Mouse (Mus musculus): ENCODE measurements around the gene Vapb. TPM values are rescaled to one million over a fixed set of nuclear protein-coding genes. Genes with fewer than 3 reads are reported as not detected.
A peak's percentile ranks its signal among the peaks of the same experiment; 100 is the strongest.

Gene Vapb
- polyA plus RNA-seq, 1 experiment from 2014 or later = 13.8 TPM

DNA sequence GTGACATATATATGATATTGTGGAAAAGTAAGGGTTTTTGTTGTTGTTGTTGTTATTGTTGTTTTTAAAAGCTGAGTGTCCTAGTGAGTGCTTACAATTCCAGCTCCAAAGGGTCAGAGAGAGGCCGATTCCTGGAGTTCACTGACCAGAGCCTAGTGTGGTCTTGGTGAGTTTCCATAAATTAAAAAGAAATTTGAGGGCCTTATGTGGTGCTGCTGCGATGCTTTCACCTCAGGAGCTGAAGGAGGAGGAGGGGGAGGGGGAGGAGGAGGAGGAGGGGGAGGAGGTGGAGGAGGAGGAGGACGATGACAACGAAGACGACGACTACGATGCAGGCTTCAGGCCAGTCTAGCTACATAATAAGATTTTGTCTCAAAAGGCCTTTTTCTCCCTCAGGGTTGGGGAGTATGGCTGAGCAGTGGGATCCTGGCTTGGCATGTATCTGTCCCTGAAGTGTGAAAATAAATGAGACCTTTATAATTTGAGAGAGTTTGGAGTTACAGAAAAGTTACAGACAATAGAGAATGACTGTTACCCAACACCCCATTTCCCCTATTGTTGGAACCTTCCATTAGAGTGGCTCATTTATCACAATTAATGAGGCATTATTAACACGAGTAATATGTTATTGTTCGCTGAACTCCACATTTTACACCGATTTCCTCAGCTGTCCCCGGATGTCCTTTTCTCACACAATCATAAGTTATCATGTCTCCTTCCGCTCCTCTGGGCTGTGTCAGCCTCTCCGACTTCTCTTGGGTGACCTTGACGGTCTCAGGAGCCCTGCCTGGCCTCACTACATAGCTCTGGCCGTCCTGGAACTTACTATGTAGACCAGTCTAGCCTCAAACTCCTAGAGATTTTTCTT lies 12.1 kb upstream of the Vapb start:
- DNase-seq (ENCODE audit: low spot score, missing footprints) = peak; percentile 49

DNA sequence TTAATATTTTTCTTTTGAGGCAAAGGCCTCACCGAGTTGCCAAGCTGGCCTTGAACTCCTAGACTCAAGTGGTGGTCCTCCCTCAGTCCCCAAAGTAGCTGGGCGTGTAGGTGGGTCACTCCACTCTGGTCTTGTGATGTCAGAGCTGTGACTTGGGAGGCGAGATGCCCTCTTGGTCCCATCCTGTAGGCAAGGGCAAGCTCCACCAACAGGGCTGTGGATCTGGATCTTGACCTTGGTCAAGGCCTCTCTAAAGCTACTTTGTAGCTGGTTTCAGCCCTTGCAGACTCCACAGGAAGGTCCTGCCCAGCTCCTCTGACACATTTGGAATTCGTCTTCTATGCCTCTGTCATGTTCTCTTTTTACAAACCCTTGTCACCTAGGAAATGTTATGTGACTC lies 11.5 kb upstream of the Vapb start:
- H3K36me3 ChIP-seq (ENCODE audit: control insufficient read depth, insufficient read depth, low read length) = no peaks in the 10 kb centered on the region
- H3K27me3 ChIP-seq (ENCODE audit: control insufficient read depth, insufficient read depth, low read length) = no peaks in the 10 kb centered on the region
- no peak for ATAC-seq (ENCODE audit: low FRiP score)
- H3K9me3 ChIP-seq (ENCODE audit: control insufficient read depth, low read length) = no peaks in the 10 kb centered on the region
- no peak overlapping the region for H3K4me3 ChIP-seq (ENCODE audit: low read depth, low read length)
- no peak for DNase-seq (ENCODE audit: low spot score, missing footprints)
- no peak overlapping the region for H3K4me2 ChIP-seq
- H3K9ac ChIP-seq (ENCODE audit: low read length) = no peak overlapping the region
- H3K27ac ChIP-seq (ENCODE audit: low read depth, low read length) = no peak overlapping the region
- WGBS = 86% methylated on average over 4 of the region's 4 CpGs
- H3K4me1 ChIP-seq (ENCODE audit: control insufficient read depth, insufficient read depth, low read length) = 0 out of 2 replicates have a peak, but pooled peaks cover 4% of the 10 kb centered on the region

More for the DNA sequence above, 12.1 kb upstream of the Vapb start:
- WGBS = 82% methylated on average over 15 of the region's 15 CpGs
- no peaks in the 10 kb centered on the region for H3K9me3 ChIP-seq (ENCODE audit: control insufficient read depth, low read length)
- H3K27ac ChIP-seq (ENCODE audit: low read depth, low read length) = no peak overlapping the region
- no peaks in the 10 kb centered on the region for H3K4me1 ChIP-seq (ENCODE audit: control insufficient read depth, insufficient read depth, low read length)
- H3K4me2 ChIP-seq = no peak overlapping the region
- H3K4me3 ChIP-seq (ENCODE audit: low read depth, low read length) = no peak overlapping the region
- no peaks in the 10 kb centered on the region for H3K36me3 ChIP-seq (ENCODE audit: control insufficient read depth, insufficient read depth, low read length)
- ATAC-seq (ENCODE audit: low FRiP score) = no peak
- no peaks in the 10 kb centered on the region for H3K27me3 ChIP-seq (ENCODE audit: control insufficient read depth, insufficient read depth, low read length)
- H3K9ac ChIP-seq (ENCODE audit: low read length) = no peak overlapping the region

DNA sequence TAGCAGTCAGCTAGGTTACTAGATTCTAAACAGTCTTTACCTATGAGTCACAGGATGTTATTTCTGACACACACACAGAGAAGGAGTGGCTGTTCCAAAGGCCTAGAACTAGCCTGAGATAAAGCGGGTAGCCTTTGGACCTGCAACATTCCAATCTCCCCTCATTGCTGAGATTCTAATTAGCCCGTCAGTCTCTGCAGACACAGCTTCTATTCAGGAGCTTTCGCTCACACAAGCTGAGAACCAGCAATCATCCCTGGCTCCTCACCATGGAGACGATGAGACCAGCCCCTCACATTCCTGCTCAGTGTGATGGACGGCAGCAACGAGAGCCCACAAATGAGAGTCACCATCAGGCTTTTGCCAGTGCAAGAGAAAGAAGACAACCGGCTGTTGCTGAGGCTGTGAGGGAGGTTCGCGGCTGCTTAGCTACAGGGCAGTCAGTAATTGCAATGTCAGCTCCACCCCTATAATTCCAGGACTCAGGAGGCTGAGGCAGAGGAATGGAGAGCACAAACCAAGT lies 6.8 kb upstream of the Vapb start:
- Histone ChIP-seq H3K4me3 (ENCODE audit: low read depth, low read length) (no peak overlapping the region), H3K9ac (ENCODE audit: low read length) (0 out of 2 replicates have a peak overlapping the region, but pooled peaks have one; percentile 24), H3K4me2 (no peak overlapping the region), H3K27ac (ENCODE audit: low read depth, low read length) (no peak overlapping the region), H3K4me1 (ENCODE audit: control insufficient read depth, insufficient read depth, low read length) (peaks cover 4% of the 10 kb centered on the region; the same call in 1 of the 2 replicates), H3K27me3 (ENCODE audit: control insufficient read depth, insufficient read depth, low read length) (no peaks in the 10 kb centered on the region), H3K9me3 (ENCODE audit: control insufficient read depth, low read length) (no peaks in the 10 kb centered on the region), H3K36me3 (ENCODE audit: control insufficient read depth, insufficient read depth, low read length) (no peaks in the 10 kb centered on the region)
- 4% methylated on average over 9 of the region's 9 CpGs for WGBS
- DNase-seq (ENCODE audit: low spot score, missing footprints) (peak; percentile 86), ATAC-seq (ENCODE audit: low FRiP score) (peak; percentile 88)

DNA sequence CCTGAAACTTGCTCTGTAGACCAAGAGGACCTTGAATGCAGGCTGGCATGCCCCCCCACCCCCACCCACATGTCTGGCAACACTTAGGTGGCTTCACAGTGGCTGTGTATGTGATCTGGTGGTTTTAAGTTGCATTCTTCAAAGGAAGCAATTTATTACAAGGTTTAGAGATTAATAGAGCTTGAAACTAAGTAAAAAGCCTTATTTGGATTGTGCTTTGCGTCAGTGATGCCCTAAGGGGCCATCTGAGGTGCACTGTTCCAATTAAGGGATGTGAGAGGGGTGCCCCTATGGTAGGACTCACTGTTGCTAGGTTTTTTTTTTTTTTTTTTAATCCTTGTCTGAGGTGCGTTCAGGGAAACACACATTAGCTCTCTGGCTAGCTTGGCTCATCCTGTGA lies 2.9 kb upstream of the Vapb start:
- H3K9me3 ChIP-seq (ENCODE audit: control insufficient read depth, low read length) = no peaks in the 10 kb centered on the region
- no peak for DNase-seq (ENCODE audit: low spot score, missing footprints)
- H3K4me3 ChIP-seq (ENCODE audit: low read depth, low read length) = no peak overlapping the region
- H3K36me3 ChIP-seq (ENCODE audit: control insufficient read depth, insufficient read depth, low read length) = no peaks in the 10 kb centered on the region
- H3K9ac ChIP-seq (ENCODE audit: low read length) = no peak overlapping the region
- H3K27me3 ChIP-seq (ENCODE audit: control insufficient read depth, insufficient read depth, low read length) = no peaks in the 10 kb centered on the region
- no peak for ATAC-seq (ENCODE audit: low FRiP score)
- WGBS = 81% methylated on average over 2 of the region's 2 CpGs
- H3K4me2 ChIP-seq = no peak overlapping the region
- H3K27ac ChIP-seq (ENCODE audit: low read depth, low read length) = no peak overlapping the region
- H3K4me1 ChIP-seq (ENCODE audit: control insufficient read depth, insufficient read depth, low read length) = peaks cover 12% of the 10 kb centered on the region

DNA sequence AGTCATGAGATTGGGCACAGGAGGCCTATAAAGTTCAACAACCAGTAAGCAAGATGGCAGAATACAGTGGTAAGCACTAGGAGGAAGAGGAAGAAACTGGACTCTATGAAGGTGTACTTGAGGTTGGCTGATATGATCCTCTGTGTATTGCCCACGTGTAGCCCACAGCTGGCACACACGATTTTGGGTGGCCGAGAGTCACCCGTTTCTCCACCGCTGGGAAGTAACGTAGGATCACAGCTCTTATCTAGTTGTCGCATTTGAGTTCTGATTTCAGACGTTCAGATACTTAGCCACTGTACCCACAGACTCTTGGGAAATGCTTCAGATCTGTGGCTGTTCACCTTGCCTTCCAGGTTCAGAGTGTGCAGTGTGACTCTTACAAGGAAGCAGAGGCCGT lies 921 bp downstream of the Vapb start:
- H3K4me2 ChIP-seq = peak overlapping the region; percentile 72
- H3K4me1 ChIP-seq (ENCODE audit: control insufficient read depth, insufficient read depth, low read length) = peaks cover 8% of the 10 kb centered on the region
- peak overlapping the region; percentile 85 for H3K9ac ChIP-seq (ENCODE audit: low read length)
- DNase-seq (ENCODE audit: low spot score, missing footprints) (peak; percentile 77), ATAC-seq (ENCODE audit: low FRiP score) (no peak)
- 85% methylated on average over 9 of the region's 9 CpGs for WGBS
- peak overlapping the region; percentile 84 for H3K4me3 ChIP-seq (ENCODE audit: low read depth, low read length)
- H3K36me3 ChIP-seq (ENCODE audit: control insufficient read depth, insufficient read depth, low read length) = no peaks in the 10 kb centered on the region
- no peaks in the 10 kb centered on the region for H3K9me3 ChIP-seq (ENCODE audit: control insufficient read depth, low read length)
- H3K27me3 ChIP-seq (ENCODE audit: control insufficient read depth, insufficient read depth, low read length) = no peaks in the 10 kb centered on the region
- no peak overlapping the region for H3K27ac ChIP-seq (ENCODE audit: low read depth, low read length)

DNA sequence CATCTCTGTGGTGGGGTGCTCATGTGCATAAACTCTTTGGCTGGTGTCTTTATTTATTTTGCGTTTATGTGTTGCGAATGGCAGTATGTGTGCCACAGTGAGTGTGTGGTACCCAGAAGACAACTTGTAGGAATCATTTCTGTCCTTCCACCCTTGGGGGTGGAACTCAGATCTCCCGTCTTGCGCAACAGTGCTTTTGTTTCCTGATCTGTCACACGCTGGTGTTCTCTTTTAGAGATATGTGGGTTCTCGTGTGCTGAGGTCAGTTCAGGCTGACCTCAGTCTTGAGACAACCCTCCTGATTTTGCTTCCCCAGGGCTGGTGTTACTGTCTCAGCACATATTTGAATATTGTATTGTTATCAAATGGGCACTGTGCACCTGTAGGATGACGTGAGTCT lies 1.8 kb downstream of the Vapb start:
- H3K9me3 ChIP-seq (ENCODE audit: control insufficient read depth, low read length) = no peaks in the 10 kb centered on the region
- WGBS = 93% methylated on average over 7 of the region's 7 CpGs
- no peaks in the 10 kb centered on the region for H3K36me3 ChIP-seq (ENCODE audit: control insufficient read depth, insufficient read depth, low read length)
- peak; percentile 60 for DNase-seq (ENCODE audit: low spot score, missing footprints)
- no peak overlapping the region for H3K4me3 ChIP-seq (ENCODE audit: low read depth, low read length)
- H3K27me3 ChIP-seq (ENCODE audit: control insufficient read depth, insufficient read depth, low read length) = no peaks in the 10 kb centered on the region
- no peak overlapping the region for H3K4me2 ChIP-seq
- no peak for ATAC-seq (ENCODE audit: low FRiP score)
- peaks cover 8% of the 10 kb centered on the region for H3K4me1 ChIP-seq (ENCODE audit: control insufficient read depth, insufficient read depth, low read length)
- no peak overlapping the region for H3K9ac ChIP-seq (ENCODE audit: low read length)
- H3K27ac ChIP-seq (ENCODE audit: low read depth, low read length) = no peak overlapping the region

DNA sequence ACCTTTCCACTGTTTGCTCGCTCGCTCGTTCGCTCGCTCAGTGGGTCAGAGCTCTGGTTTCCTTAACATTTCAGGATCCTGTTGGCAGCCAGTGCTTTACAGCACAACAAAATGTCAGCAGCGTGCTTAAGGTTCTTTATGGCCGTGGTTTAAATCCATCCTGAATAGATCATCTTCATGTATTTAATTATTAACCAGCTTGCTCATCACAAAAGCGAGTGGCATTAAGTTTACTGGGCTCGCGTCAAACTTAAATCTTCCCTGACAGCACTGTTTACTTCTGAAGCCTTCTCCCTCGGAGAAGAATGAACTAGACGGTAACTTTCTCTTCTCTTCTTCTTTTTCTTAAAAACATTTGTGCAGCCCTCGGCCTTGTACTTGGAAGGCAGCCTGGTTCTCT lies 4.8 kb downstream of the Vapb start:
- Histone ChIP-seq H3K4me2 (no peak overlapping the region), H3K4me1 (ENCODE audit: control insufficient read depth, insufficient read depth, low read length) (peaks cover 8% of the 10 kb centered on the region), H3K9ac (ENCODE audit: low read length) (no peak overlapping the region), H3K27me3 (ENCODE audit: control insufficient read depth, insufficient read depth, low read length) (no peaks in the 10 kb centered on the region), H3K36me3 (ENCODE audit: control insufficient read depth, insufficient read depth, low read length) (no peaks in the 10 kb centered on the region), H3K27ac (ENCODE audit: low read depth, low read length) (no peak overlapping the region), H3K9me3 (ENCODE audit: control insufficient read depth, low read length) (no peaks in the 10 kb centered on the region; the same call in 1 of the 2 replicates), H3K4me3 (ENCODE audit: low read depth, low read length) (no peak overlapping the region)
- DNase-seq (ENCODE audit: low spot score, missing footprints) (peak; percentile 41), ATAC-seq (ENCODE audit: low FRiP score) (no peak)
- 90% methylated on average over 13 of the region's 13 CpGs for WGBS

DNA sequence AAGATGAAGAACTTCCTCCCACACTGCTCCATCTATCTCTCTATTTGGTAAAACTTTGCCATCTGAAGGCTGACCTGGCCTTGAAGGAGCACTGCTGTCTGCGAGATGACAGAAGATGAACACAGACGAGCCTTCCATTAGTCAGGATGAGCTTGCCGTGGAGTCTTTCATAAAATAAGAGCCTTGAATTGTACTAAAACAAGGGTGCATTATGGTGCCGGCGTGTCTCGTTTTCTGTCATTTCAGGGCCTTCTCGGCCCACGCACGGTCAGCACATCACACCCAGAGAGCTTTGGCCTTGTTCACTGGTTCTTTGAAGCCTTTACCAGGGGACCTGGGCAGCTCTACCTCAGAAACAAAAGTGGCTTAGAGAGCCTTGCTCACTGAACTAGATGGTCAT lies 5.4 kb downstream of the Vapb start:
- Histone ChIP-seq H3K4me2 (no peak overlapping the region), H3K4me1 (ENCODE audit: control insufficient read depth, insufficient read depth, low read length) (peaks cover 8% of the 10 kb centered on the region), H3K9me3 (ENCODE audit: control insufficient read depth, low read length) (no peaks in the 10 kb centered on the region; the same call in 1 of the 2 replicates)

DNA sequence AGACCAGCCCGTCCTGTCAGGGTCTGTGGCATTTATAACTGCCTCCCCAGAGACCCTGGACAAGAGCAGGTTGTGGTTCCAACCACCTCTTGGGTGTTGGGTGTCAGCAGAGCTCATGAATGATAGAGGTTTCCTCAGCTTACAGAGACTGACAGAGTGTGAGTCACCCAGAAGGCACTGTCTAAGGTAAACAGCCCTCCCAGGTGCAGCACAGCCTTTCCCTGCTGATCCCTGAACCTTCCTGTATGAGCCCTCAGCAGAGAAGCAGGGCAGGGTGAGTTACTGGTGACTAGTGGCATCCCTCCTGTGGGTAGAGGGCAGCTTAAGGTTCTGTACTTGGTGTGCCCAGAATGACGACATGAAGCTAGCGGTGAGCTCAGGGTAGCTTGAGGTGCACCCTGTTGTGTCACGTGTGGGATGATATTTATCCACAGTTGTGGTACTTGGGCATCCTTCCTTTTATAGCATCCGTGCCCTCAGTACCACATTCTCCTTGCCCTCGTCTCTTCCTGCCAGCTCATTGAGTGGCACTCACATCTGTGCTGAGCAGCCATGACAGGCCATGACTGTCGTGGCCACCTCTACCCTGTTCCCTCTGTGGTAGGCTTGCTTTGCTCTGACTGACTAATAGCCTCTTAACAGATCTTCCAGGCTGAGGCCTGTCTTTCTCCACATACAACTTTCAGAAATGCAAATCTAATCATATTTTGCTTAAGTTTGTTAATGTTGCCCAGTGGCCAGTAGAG lies 6.9 kb downstream of the Vapb start:
- Histone ChIP-seq H3K9me3 (ENCODE audit: control insufficient read depth, low read length) (no peaks in the 10 kb centered on the region; the same call in 1 of the 2 replicates), H3K9ac (ENCODE audit: low read length) (no peak overlapping the region), H3K36me3 (ENCODE audit: control insufficient read depth, insufficient read depth, low read length) (no peaks in the 10 kb centered on the region), H3K27me3 (ENCODE audit: control insufficient read depth, insufficient read depth, low read length) (no peaks in the 10 kb centered on the region), H3K4me3 (ENCODE audit: low read depth, low read length) (no peak overlapping the region), H3K4me1 (ENCODE audit: control insufficient read depth, insufficient read depth, low read length) (no peaks in the 10 kb centered on the region), H3K4me2 (no peak overlapping the region), H3K27ac (ENCODE audit: low read depth, low read length) (no peak overlapping the region)
- no peak for ATAC-seq (ENCODE audit: low FRiP score)
- WGBS = 92% methylated on average over 7 of the region's 7 CpGs
- no peak for DNase-seq (ENCODE audit: low spot score, missing footprints)

More for the DNA sequence above, 5.4 kb downstream of the Vapb start:
- Histone ChIP-seq H3K27ac (ENCODE audit: low read depth, low read length) (no peak overlapping the region), H3K36me3 (ENCODE audit: control insufficient read depth, insufficient read depth, low read length) (no peaks in the 10 kb centered on the region), H3K27me3 (ENCODE audit: control insufficient read depth, insufficient read depth, low read length) (no peaks in the 10 kb centered on the region), H3K4me3 (ENCODE audit: low read depth, low read length) (no peak overlapping the region), H3K9ac (ENCODE audit: low read length) (no peak overlapping the region)
- ATAC-seq (ENCODE audit: low FRiP score) = no peak
- DNase-seq (ENCODE audit: low spot score, missing footprints) = peak; percentile 77
- 91% methylated on average over 9 of the region's 9 CpGs for WGBS
